Mouse (Mus musculus): ENCODE data around the gene Pstpip1. TPM values are rescaled to one million over a fixed set of nuclear protein-coding genes. Genes with fewer than 3 reads are reported as not detected.

Gene Pstpip1
- polyA plus RNA-seq, 1 experiment from 2014 or later, result 1.4 TPM

Other genes with a start within 250 kb of the Pstpip1 start
- gene Scaper, start 151.8 kb upstream of the Pstpip1 start, polyA plus RNA-seq (2015; fragmentation: Nextera tagmentation; extraction: Ambion mirVana), result 6.6 and 7.8 TPM in 2 replicates
- not detected in 2 replicates for gene 4930563M21Rik, start 79.4 kb upstream of the Pstpip1 start, polyA plus RNA-seq (2015; fragmentation: Nextera tagmentation; extraction: Ambion mirVana)
- gene Rcn2, start 48.1 kb upstream of the Pstpip1 start, polyA plus RNA-seq (2015; fragmentation: Nextera tagmentation; extraction: Ambion mirVana), result 140 and 154 TPM in 2 replicates
- 400 and 449 TPM in 2 replicates for gene Tspan3, start 75.5 kb downstream of the Pstpip1 start, polyA plus RNA-seq (2015; fragmentation: Nextera tagmentation; extraction: Ambion mirVana)

All from heart, embryonic 13.5 days (tissue).